Mouse (Mus musculus) heart, embryonic 16.5 days (tissue): ENCODE data around the gene Cdk8. TPM values are rescaled to one million over a fixed set of nuclear protein-coding genes. Genes with fewer than 3 reads are reported as not detected.

Source experiments
- ATAC-seq: fragments of 200-750 bp; cut with Nextera tagmentation; replicated peaks from 2 replicates; pipeline ENCODE4 v1.8.0; 2017; ENCODE audit warnings: moderate number of reproducible peaks; ENCODE audit not compliant: insufficient read depth, low FRiP score; ENCODE audit errors: extremely low read depth
- H3K27ac ChIP-seq: fragments of 300-500 bp; sonication (generic); 2 replicates; pipeline ENCODE4 v1.5.1; 2014; ENCODE audit warnings: mild to moderate bottlenecking, low read length, control low read depth, moderate library complexity
- H3K27me3 ChIP-seq: fragments of 300-500 bp; sonication (generic); 2 replicates; pipeline ENCODE4 v1.6.1; 2014; ENCODE audit warnings: low read length, mixed read lengths; ENCODE audit not compliant: control insufficient read depth, insufficient read depth
- H3K36me3 ChIP-seq: fragments of 300-500 bp; sonication (generic); 2 replicates; pipeline ENCODE4 v1.6.1; 2014; ENCODE audit not compliant: control insufficient read depth, insufficient read depth
- H3K4me1 ChIP-seq: fragments of 300-500 bp; sonication (generic); 2 replicates; pipeline ENCODE4 v1.6.1; 2014; ENCODE audit warnings: low read length, mixed read lengths; ENCODE audit not compliant: control insufficient read depth, insufficient read depth
- H3K4me2 ChIP-seq: fragments of 300-500 bp; sonication (generic); 2 replicates; pipeline ENCODE4 v1.6.1; 2014; ENCODE audit warnings: low read depth, mild to moderate bottlenecking, control low read depth, low read length
- H3K4me3 ChIP-seq: fragments of 300-500 bp; sonication (generic); 2 replicates; pipeline ENCODE4 v1.5.1; 2014; ENCODE audit warnings: mild to moderate bottlenecking, control low read depth, low read length
- H3K9ac ChIP-seq: fragments of 300-500 bp; sonication (generic); 2 replicates; pipeline ENCODE4 v1.6.1; 2014; ENCODE audit warnings: low read length, control low read depth
- H3K9me3 ChIP-seq: fragments of 300-500 bp; sonication (generic); replicated peaks from 2 replicates; pipeline ENCODE4 v1.6.1; 2016; ENCODE audit warnings: low read length; ENCODE audit not compliant: control insufficient read depth
- WGBS: fragments of 180-500 bp; shearing (Covaris S2); extraction: QIAGEN DNeasy Blood & Tissue Kit; methylation state at CpG from one replicate; pipeline ENCODE4 v1.1.7; 2014; 5-methylcytosine and 5-hydroxymethylcytosine counted together
- polyA plus RNA-seq: library from polyadenylated mRNA; unstranded; fragments of >200 nt; fragmentation: Nextera tagmentation; extraction: Ambion mirVana; gene quantifications from 2 replicates; pipeline ENCODE4 v1.2.1, GENCODE M21; 2015

The Cdk8 gene
- polyA plus RNA-seq, 1 experiment from 2014 or later, result 6.9 TPM

DNA sequence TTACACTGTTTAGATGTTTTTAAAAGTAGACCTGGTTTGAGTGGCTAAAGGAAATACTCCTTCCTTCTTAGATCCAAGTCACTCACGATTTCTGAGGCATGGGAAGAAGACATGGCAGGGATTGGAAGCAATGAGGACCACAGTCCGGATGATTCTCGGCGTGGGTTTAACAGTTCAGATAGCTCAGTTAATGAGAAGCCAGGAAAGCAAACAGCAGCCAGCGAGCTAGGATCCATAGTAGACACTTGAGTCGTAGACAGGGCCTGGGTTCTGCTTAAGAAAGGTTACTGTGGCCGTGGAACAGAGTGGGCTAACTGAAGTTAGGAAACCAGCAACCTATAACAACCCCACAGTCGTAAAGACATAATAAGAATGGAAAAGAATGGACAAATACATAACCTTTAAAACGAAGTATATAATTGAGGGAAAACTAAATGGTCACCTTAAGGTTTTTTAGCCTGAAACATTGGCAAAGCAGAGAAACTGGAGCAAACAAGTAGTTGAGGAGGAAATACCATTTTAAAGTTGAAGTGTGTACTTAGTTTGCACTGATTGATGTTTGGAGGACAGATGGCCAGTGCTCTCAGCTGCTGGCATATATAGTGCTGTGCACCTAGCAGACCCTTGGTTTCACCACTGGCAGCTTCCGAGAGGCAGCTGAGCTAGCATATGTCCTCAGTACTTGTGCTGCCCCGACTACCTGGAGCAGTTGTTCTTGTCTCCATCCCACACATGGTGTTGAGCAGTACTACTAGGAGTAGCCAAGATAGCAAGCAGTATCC, 63.1 kb downstream of the Cdk8 start:
- Histone ChIP-seq H3K9me3 (no peaks in the 10 kb centered on the region), H3K4me3 (no peak overlapping the region), H3K9ac (no peak overlapping the region), H3K27ac (no peak overlapping the region), H3K4me1 (no peaks in the 10 kb centered on the region), H3K4me2 (no peak overlapping the region), H3K27me3 (no peaks in the 10 kb centered on the region), H3K36me3 (peaks cover 25% of the 10 kb centered on the region)
- 85% methylated on average over 11 of the region's 11 CpGs for WGBS
- ATAC-seq, result no peak

DNA sequence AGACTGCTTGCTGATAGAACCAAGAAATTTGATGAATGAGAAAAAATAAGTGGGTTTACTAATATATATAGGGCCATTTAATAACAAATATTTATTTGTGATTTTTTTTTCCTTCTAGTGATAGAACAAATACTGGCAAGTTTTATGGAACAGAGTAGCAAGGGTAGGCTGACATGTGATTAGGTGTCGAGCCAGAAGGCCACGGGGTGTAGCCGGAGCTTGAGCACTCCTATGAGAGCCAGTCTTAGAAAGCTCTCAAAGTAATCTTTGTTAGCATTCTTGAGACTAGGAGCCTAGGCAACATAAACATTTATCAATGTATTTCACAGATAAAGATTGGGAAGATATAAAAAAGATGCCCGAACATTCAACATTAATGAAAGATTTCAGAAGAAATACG, 63.8 kb downstream of the Cdk8 start:
- ATAC-seq, result no peak
- no peaks in the 10 kb centered on the region for H3K27me3 ChIP-seq
- 85% methylated on average over 5 of the region's 5 CpGs for WGBS
- no peaks in the 10 kb centered on the region for H3K9me3 ChIP-seq
- no peak overlapping the region for H3K4me3 ChIP-seq
- H3K4me1 ChIP-seq, result no peaks in the 10 kb centered on the region
- no peak overlapping the region for H3K27ac ChIP-seq
- peaks cover 25% of the 10 kb centered on the region for H3K36me3 ChIP-seq
- no peak overlapping the region for H3K4me2 ChIP-seq
- H3K9ac ChIP-seq, result no peak overlapping the region

DNA sequence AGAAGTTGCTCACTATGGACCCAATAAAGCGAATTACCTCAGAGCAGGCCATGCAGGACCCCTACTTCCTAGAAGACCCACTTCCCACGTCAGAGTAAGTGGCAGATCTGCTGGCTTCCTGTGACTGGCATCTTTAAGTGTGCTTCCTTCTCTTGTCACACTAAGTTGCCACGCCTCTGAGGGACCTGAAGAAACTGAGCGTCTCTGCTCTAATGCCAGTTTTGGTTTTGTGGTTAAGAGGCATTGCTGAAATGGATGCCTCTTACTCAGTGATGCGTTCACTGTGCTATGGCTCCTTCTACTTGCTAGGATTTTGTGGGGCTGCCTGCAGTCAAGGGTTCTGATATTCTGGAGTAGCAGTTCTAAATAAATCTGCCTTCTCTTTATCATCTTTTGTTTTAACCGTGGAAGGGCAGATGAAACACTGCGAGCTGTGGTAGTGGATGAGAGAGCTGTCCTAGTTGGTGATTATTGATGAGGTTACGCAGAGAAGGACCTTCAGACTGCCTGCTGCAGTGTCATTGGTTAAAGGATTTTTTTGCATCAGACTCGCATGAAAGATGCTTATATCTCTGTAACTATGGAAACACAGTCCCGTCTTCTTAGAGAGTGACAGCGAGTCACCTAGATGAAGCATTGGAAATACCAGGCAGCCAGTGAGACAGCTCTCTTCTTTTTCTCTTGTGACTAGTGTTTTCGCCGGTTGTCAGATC, 67.9 kb downstream of the Cdk8 start:
- 81% methylated on average over 13 of the region's 13 CpGs for WGBS
- Histone ChIP-seq H3K36me3 (peaks cover 29% of the 10 kb centered on the region), H3K27me3 (no peaks in the 10 kb centered on the region), H3K4me2 (no peak overlapping the region), H3K9ac (no peak overlapping the region), H3K27ac (no peak overlapping the region), H3K9me3 (no peaks in the 10 kb centered on the region), H3K4me3 (no peak overlapping the region), H3K4me1 (no peaks in the 10 kb centered on the region)
- no peak for ATAC-seq

DNA sequence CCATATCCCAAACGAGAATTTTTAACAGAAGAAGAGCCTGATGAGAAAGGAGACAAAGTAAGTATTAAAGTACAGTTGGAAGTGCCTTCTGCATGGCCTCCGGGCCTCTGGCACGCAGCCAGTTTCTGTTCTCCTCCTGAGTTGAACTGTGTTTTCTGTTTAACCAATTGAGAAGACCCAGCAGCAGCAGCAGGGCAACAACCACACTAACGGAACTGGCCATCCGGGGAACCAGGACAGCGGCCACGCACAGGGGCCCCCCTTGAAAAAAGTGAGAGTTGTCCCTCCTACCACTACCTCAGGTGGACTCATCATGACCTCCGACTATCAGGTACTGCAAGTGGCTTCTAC, 68.5 kb downstream of the Cdk8 start:
- H3K9me3 ChIP-seq, result no peaks in the 10 kb centered on the region
- WGBS, result 80% methylated on average over 8 of the region's 8 CpGs
- no peak overlapping the region for H3K4me2 ChIP-seq
- H3K36me3 ChIP-seq, result peaks cover 29% of the 10 kb centered on the region
- ATAC-seq, result no peak
- H3K4me3 ChIP-seq, result no peak overlapping the region
- H3K27ac ChIP-seq, result no peak overlapping the region
- H3K4me1 ChIP-seq, result no peaks in the 10 kb centered on the region
- H3K27me3 ChIP-seq, result no peaks in the 10 kb centered on the region
- H3K9ac ChIP-seq, result no peak overlapping the region

DNA sequence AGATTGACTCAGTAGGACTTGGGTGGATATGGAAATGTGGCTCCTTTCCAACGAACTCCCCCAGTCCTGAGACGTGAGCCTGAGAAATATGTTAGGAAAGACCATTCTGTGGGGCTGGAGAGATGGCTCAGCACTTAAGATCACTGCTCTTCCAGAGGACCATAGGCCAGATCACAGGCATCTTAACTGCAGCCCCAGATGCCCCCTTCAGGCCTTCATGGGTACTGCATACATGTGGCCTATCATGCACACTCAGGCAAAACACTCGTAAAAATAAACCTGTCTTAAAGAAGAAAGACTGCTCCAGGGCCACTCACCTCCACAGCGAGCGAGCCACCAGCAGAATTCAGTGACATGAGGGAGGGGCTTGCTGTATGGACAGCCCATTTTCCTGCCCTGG, 72.4 kb downstream of the Cdk8 start:
- no peak overlapping the region for H3K4me3 ChIP-seq
- H3K27ac ChIP-seq, result no peak overlapping the region
- no peaks in the 10 kb centered on the region for H3K9me3 ChIP-seq
- H3K4me2 ChIP-seq, result no peak overlapping the region
- H3K4me1 ChIP-seq, result no peaks in the 10 kb centered on the region
- 83% methylated on average over 5 of the region's 5 CpGs for WGBS
- peaks cover 14% of the 10 kb centered on the region for H3K36me3 ChIP-seq
- no peak; the same call in 1 of the 2 replicates for ATAC-seq
- H3K9ac ChIP-seq, result no peak overlapping the region
- H3K27me3 ChIP-seq, result no peaks in the 10 kb centered on the region

DNA sequence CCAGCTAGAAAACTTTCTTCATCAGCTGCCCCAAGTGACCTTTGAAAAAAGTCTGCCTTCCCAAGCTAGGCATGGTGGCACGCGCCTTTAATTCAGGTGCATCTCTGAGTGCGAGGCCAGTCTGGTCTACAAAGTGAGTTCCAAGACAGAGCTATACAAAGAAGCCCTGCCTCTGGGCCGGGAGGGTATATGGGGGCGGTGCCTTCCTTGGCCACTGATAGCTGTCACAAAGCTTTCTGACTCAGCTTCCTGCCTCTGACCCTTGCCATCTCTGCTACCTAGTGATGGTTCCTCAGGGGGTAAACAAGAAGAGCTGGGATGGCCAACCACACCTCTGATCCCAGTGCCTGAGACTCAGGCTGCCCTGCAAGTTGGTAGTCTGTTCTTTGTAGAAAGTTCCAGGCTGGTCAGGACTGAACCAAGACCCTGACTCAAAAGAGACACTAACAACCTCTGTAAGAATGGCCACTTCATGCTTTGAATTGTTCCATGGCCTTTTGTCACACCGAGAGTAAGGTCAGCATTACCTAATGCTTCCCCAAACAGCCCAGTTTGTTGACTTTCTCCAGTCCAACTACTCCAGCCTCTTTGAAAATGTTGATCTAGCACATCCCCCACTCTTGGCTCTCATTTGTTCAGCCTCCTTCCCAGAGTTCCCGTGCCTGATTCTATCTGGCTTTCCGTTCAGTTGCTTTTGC, 76.2 kb downstream of the Cdk8 start:
- no peak overlapping the region for H3K27ac ChIP-seq
- WGBS, result 72% methylated on average over 8 of the region's 8 CpGs
- no peak overlapping the region for H3K9ac ChIP-seq

DNA sequence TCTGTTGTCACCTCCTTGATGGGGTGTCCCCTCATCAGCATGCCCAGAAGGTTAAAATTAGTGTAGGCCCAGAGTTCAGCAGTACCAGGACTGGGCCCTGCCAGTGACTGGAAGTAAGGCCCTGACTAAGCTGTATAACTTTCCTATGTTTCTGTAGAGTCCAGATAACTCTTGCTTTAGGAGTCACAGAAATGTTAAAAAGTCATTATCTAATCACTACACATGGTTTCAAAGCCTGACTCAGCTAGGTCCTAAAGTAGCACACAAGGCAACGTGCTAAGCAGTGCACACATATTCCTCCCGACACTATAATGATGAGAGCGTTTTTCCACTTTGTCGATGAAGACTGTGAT, 76.7 kb downstream of the Cdk8 start:
- WGBS, result 73% methylated on average over 4 of the region's 4 CpGs
- no peak overlapping the region for H3K27ac ChIP-seq
- ATAC-seq, result no peak
- no peaks in the 10 kb centered on the region for H3K9me3 ChIP-seq
- peaks cover 10% of the 10 kb centered on the region for H3K36me3 ChIP-seq
- H3K9ac ChIP-seq, result no peak overlapping the region
- H3K4me3 ChIP-seq, result no peak overlapping the region
- no peak overlapping the region for H3K4me2 ChIP-seq
- H3K4me1 ChIP-seq, result no peaks in the 10 kb centered on the region
- H3K27me3 ChIP-seq, result no peaks in the 10 kb centered on the region

More for the DNA sequence above, 76.2 kb downstream of the Cdk8 start:
- Histone ChIP-seq H3K4me1 (no peaks in the 10 kb centered on the region), H3K4me3 (no peak overlapping the region), H3K36me3 (peaks cover 10% of the 10 kb centered on the region), H3K9me3 (no peaks in the 10 kb centered on the region), H3K4me2 (no peak overlapping the region), H3K27me3 (no peaks in the 10 kb centered on the region)
- no peak for ATAC-seq

DNA sequence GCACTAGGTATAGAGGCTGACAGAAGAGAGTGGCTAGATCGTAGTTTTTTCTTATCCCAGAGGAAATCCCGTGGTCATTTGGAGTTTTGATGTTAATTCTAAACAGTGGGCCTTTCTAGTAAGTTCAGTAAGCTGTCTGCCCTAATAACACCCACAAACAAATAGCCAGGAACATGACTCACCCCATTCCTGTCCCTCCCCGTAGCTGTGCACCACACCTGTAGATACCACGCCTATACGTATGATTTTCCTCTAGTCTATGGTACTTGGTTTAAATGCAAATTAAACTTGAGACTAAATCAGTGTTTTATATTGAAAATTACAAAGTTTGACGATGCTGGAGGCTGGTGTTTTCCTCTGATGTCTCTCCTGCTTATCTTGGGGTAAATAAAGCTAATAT, 83.5 kb downstream of the Cdk8 start:
- H3K9ac ChIP-seq, result no peak overlapping the region
- 72% methylated on average over 6 of the region's 6 CpGs for WGBS
- H3K27me3 ChIP-seq, result no peaks in the 10 kb centered on the region
- no peak for ATAC-seq
- no peak overlapping the region for H3K27ac ChIP-seq
- no peak overlapping the region for H3K4me3 ChIP-seq
- no peaks in the 10 kb centered on the region for H3K36me3 ChIP-seq
- no peak overlapping the region for H3K4me2 ChIP-seq
- no peaks in the 10 kb centered on the region for H3K4me1 ChIP-seq
- H3K9me3 ChIP-seq, result no peaks in the 10 kb centered on the region
